Mouse (Mus musculus) lung, postnatal 0 days (tissue): Measurements from ENCODE around the gene Krtap5-4.
A peak's percentile ranks its signal among the peaks of the same experiment; 100 is the strongest.
"Not testable (repeated sequence)": the region's sequence is repeated elsewhere in the genome, so short reads cannot be mapped to it uniquely, and the experiment has no call there.

Source experiments
- CTCF ChIP-seq: IDR thresholded peaks from 2 replicates; pipeline ENCODE4 v1.5.1; 2016; ENCODE audit warnings: antibody characterized with exemption, mild to moderate bottlenecking
- EP300 ChIP-seq: IDR thresholded peaks from 2 replicates; pipeline ENCODE4 v1.6.1; 2016; ENCODE audit warnings: antibody characterized with exemption, mild to moderate bottlenecking, control low read depth

GRCm38 (mm10) chr7:142285910-142286612 is 17.3 kb upstream of the Krtap5-4 start:
- peak; percentile 61; the same call in 1 of the 2 replicates for TF ChIP-seq EP300
- TF ChIP-seq CTCF = not testable (repeated sequence)
